Mouse (Mus musculus) olfactory bulb, adult 2 months (tissue): ENCODE data around the gene Olfr1495. TPM values are rescaled to one million over a fixed set of nuclear protein-coding genes. Genes with fewer than 3 reads are reported as not detected.
"Not testable (repeated sequence)": the region's sequence is repeated elsewhere in the genome, so short reads cannot be mapped to it uniquely, and the experiment has no call there.

Experiments used
- H3K27ac ChIP-seq: fragments of 200-500 bp; 2 replicates; pipeline ENCODE4 v1.5.1; 2012; ENCODE audit warnings: low read depth, low read length; ENCODE audit not compliant: insufficient read depth
- H3K4me1 ChIP-seq: fragments of 200-500 bp; 2 replicates; pipeline ENCODE4 v1.6.1; 2012; ENCODE audit warnings: low read length; ENCODE audit not compliant: control insufficient read depth, insufficient read depth
- H3K4me3 ChIP-seq: fragments of 200-500 bp; 2 replicates; pipeline ENCODE4 v1.5.1; 2012; ENCODE audit warnings: mild to moderate bottlenecking, low read depth, low read length, moderate library complexity; ENCODE audit not compliant: insufficient read depth
- CTCF ChIP-seq: fragments of 200-500 bp; IDR thresholded peaks from 2 replicates; pipeline ENCODE4 v1.5.1; 2012; ENCODE audit warnings: low read depth, mild to moderate bottlenecking, low read length, moderate library complexity; ENCODE audit not compliant: insufficient read depth
- POLR2A ChIP-seq: fragments of 200-500 bp; IDR thresholded peaks from 2 replicates; pipeline ENCODE4 v1.6.1; 2012; ENCODE audit warnings: mild to moderate bottlenecking, low read depth, low read length, moderate library complexity; ENCODE audit not compliant: insufficient read depth
- WGBS: fragments of 180-500 bp; shearing (Covaris S2); methylation state at CpG from one replicate; pipeline ENCODE4 v1.1.7; 2018; 5-methylcytosine and 5-hydroxymethylcytosine counted together
- polyA plus RNA-seq: library from polyadenylated mRNA; stranded (reverse); fragments of >200 nt; gene quantifications from 2 replicates; pipeline ENCODE4 v1.2.4, GENCODE M21; 2012; ENCODE audit warnings: low replicate concordance; ENCODE audit not compliant: missing spikeins, insufficient read depth, insufficient read length

The Olfr1495 gene
- polyA plus RNA-seq: not detected in 2 replicates

GRCm38 (mm10) chr19:13764306-13764705 lies at the start of gene Olfr1495:
Olfr1495 (plus strand) TSS chr19:13764606.
- Histone ChIP-seq H3K4me3 (no peak within 1 kb of the TSS), H3K4me1 (no peaks in the 10 kb centered on the region), H3K27ac (no peak within 1 kb of the TSS)
- WGBS: 74% methylated on average over 3 of the region's 3 CpGs
- TF ChIP-seq POLR2A (no peak), CTCF (no peak)

- no peaks in the 10 kb centered on the region for H3K4me1 ChIP-seq
- WGBS: 45% methylated on average over 2 of the region's 2 CpGs
- no peak within 1 kb of the TSS for H3K4me3 ChIP-seq
- no peak for TF ChIP-seq POLR2A
- no peak for TF ChIP-seq CTCF
- H3K27ac ChIP-seq: no peak within 1 kb of the TSS
Observed at GRCm38 (mm10) chr19:13722978-13723377, 41.4 kb upstream of the Olfr1495 start, which contains the start of gene Olfr1493-ps1. Olfr1493-ps1 (plus strand) TSS chr19:13723278.

GRCm38 (mm10) chr19:13739428-13739827 lies 25.0 kb upstream of the Olfr1495 start, which contains the start of gene Olfr1494:
Olfr1494 (plus strand) TSS chr19:13739728.
- Histone ChIP-seq H3K4me3 (no peak within 1 kb of the TSS), H3K27ac (no peak within 1 kb of the TSS), H3K4me1 (no peaks in the 10 kb centered on the region)
- TF ChIP-seq CTCF (no peak), POLR2A (no peak)
- 94% methylated on average over 4 of the region's 4 CpGs for WGBS

DNA sequence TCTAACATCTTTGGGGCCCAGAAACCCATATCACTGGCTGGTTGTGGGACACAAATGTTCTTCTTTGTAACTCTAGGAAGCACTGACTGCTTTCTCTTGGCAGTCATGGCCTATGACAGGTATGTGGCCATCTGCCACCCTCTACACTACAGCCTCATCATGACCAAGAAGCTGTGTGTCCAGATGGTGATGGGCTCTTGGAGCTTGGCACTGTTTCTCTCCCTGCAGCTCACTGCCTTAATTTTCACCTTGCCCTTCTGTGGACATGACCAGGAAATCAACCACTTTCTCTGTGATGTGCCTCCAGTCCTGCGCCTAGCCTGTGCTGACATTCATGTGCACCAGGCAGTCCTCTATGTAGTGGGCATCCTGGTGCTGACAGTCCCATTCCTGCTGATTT lies 15.0 kb upstream of the Olfr1495 start:
- Histone ChIP-seq H3K4me1 (no peaks in the 10 kb centered on the region), H3K4me3 (no peak overlapping the region), H3K27ac (no peak overlapping the region)
- TF ChIP-seq CTCF: no peak
- TF ChIP-seq POLR2A: no peak
- 100% methylated on average over 1 of the region's 1 CpGs for WGBS

- WGBS: 92% methylated on average over 9 of the region's 9 CpGs
- no peak for TF ChIP-seq CTCF
- no peak overlapping the region for H3K27ac ChIP-seq
- H3K4me1 ChIP-seq: no peaks in the 10 kb centered on the region
- no peak overlapping the region for H3K4me3 ChIP-seq
Observed at GRCm38 (mm10) chr19:13768565-13769276, 4.3 kb downstream of the Olfr1495 start.

GRCm38 (mm10) chr19:13777578-13777977 lies 13.2 kb downstream of the Olfr1495 start, which contains the start of gene Olfr1496:
Olfr1496 (plus strand) TSS chr19:13777878.
- no peak for TF ChIP-seq POLR2A
- TF ChIP-seq CTCF: no peak
- Histone ChIP-seq H3K27ac (no peak within 1 kb of the TSS), H3K4me1 (no peaks in the 10 kb centered on the region), H3K4me3 (no peak within 1 kb of the TSS)
- WGBS: 94% methylated on average over 1 of the region's 1 CpGs

DNA sequence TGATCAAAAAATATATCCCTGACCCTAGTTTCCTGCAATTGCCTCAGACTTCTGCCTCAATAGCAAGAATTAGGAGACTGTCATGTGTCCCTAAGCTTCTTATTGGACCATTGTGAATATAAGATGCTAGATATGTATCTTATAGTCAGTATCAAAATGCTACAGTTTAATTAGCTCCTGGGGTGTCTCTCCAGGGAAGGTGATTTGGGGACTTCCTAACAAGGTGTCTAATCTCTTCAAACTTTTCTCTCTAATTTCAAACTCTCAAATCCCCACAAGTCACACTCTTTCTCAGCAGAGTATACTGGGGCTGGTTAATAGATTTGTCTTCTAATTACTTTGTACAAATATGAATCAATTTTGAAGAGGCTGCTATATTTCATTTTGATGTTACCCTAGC lies 33.7 kb downstream of the Olfr1495 start, which contains the start of gene Olfr1497:
Olfr1497 (minus strand) TSS at position 101 of the 400 bp plus-strand sequence.
- Histone ChIP-seq H3K4me3 (no peak within 1 kb of the TSS), H3K27ac (no peak within 1 kb of the TSS), H3K4me1 (no peaks in the 10 kb centered on the region)
- TF ChIP-seq POLR2A: no peak
- TF ChIP-seq CTCF: no peak

GRCm38 (mm10) chr19:13805486-13805885 lies 41.1 kb downstream of the Olfr1495 start:
- H3K4me3 ChIP-seq, H3K4me1 ChIP-seq, H3K27ac ChIP-seq: not testable (repeated sequence)
- WGBS: 54% methylated on average over 1 of the region's 1 CpGs

- no peak for TF ChIP-seq CTCF
- TF ChIP-seq POLR2A: no peak
- H3K4me3 ChIP-seq: no peak overlapping the region
- H3K4me1 ChIP-seq: no peaks in the 10 kb centered on the region
- H3K27ac ChIP-seq: no peak overlapping the region
- WGBS: 62% methylated on average over 2 of the region's 2 CpGs
Observed at GRCm38 (mm10) chr19:13812823-13813222, 48.4 kb downstream of the Olfr1495 start.

- H3K27ac ChIP-seq: no peak overlapping the region
- no peak for TF ChIP-seq POLR2A
- TF ChIP-seq CTCF: no peak
- 32% methylated on average over 5 of the region's 5 CpGs for WGBS
- no peak overlapping the region for H3K4me3 ChIP-seq
- H3K4me1 ChIP-seq: no peaks in the 10 kb centered on the region
Observed at GRCm38 (mm10) chr19:13818827-13819226, 54.4 kb downstream of the Olfr1495 start.
